Mouse (Mus musculus): ENCODE results near the gene Srpr.

- TF ChIP-seq EP300 (IDR thresholded peaks at IDR 0.05; ENCODE audit: low read depth) = no peak
- no peak for TF ChIP-seq CTCF (IDR thresholded peaks at IDR 0.05; ENCODE audit: low read depth)
These were observed 47.1 kb upstream of the Srpr start for GRCm38 (mm10) chr9:35152923-35153322.
